Mouse (Mus musculus) forebrain, embryonic 14.5 days (tissue): ENCODE measurements around the gene Atp13a4. TPM values are rescaled to one million over a fixed set of nuclear protein-coding genes. Genes with fewer than 3 reads are reported as not detected.

ENCODE experiments used
- ATAC-seq: fragments of 200-750 bp; cut with Nextera tagmentation; 2 replicates; pipeline ENCODE4 v1.8.0; 2017; ENCODE audit warnings: mild to moderate bottlenecking, moderate library complexity
- DNase-seq: peaks from one replicate; pipeline ENCODE4 v3.0.0-alpha.2; 2015; ENCODE audit warnings: low spot score
- H3K27ac ChIP-seq: fragments of 300-500 bp; sonication (generic); 2 replicates; pipeline ENCODE4 v1.5.1; 2014; ENCODE audit warnings: low read depth, mild to moderate bottlenecking, control low read depth, low read length, moderate library complexity
- H3K27me3 ChIP-seq: fragments of 300-500 bp; sonication (generic); replicated peaks from 2 replicates; pipeline ENCODE4 v1.6.1; 2014; ENCODE audit warnings: low read length, control low read depth, mixed read lengths; ENCODE audit not compliant: control insufficient read depth, insufficient read depth
- H3K36me3 ChIP-seq: fragments of 300-500 bp; sonication (generic); 2 replicates; pipeline ENCODE4 v1.6.1; 2014; ENCODE audit warnings: low read length, control low read depth; ENCODE audit not compliant: control insufficient read depth, insufficient read depth
- H3K4me1 ChIP-seq: fragments of 300-500 bp; sonication (generic); 2 replicates; pipeline ENCODE4 v1.6.1; 2014; ENCODE audit warnings: antibody characterized with exemption, low read length, control low read depth; ENCODE audit not compliant: control insufficient read depth, insufficient read depth
- H3K4me2 ChIP-seq: fragments of 300-500 bp; sonication (generic); 2 replicates; pipeline ENCODE4 v1.6.1; 2014; ENCODE audit warnings: mild to moderate bottlenecking, control low read depth, low read length
- H3K4me3 ChIP-seq: fragments of 300-500 bp; sonication (generic); 2 replicates; pipeline ENCODE4 v1.5.1; 2014; ENCODE audit warnings: low read depth, low read length, control low read depth
- H3K9ac ChIP-seq: fragments of 300-500 bp; sonication (generic); 2 replicates; pipeline ENCODE4 v1.6.1; 2014; ENCODE audit warnings: mild to moderate bottlenecking, low read length, control low read depth, moderate library complexity
- H3K9me3 ChIP-seq: fragments of 300-500 bp; sonication (generic); replicated peaks from 2 replicates; pipeline ENCODE4 v1.6.1; 2016; ENCODE audit warnings: low read length, control low read depth, mixed read lengths; ENCODE audit not compliant: control insufficient read depth
- WGBS: fragments of 180-500 bp; shearing (Covaris S2); extraction: QIAGEN DNeasy Blood & Tissue Kit; methylation state at CpG from one replicate; pipeline ENCODE4 v1.1.7; 2014; 5-methylcytosine and 5-hydroxymethylcytosine counted together
- polyA plus RNA-seq: library from polyadenylated mRNA; unstranded; fragments of >200 nt; fragmentation: Nextera tagmentation; extraction: Ambion mirVana; gene quantifications from 2 replicates; pipeline ENCODE4 v1.2.1, GENCODE M21; 2014

Gene Atp13a4
- polyA plus RNA-seq = 0.43 and 0.63 TPM in 2 replicates

DNA sequence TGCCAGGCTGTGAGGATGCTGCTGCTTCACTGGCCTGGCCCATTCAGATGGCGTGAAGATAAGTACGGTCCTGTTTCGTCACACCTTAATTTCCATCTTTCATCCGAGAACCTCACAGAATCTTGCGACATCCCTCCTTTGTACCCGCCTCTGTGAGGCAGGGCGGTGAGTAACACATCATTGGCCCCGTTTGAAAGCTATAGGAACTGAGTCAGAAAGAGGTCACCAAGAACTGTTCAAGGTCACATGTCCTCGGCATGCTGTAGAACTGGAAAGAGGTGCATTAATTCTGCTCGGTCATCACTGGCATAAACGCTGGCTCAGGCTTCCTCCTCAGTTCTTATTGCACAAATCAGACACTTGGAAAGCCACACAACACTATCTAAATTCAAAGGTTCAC lies at the start of gene Atp13a4:
Gene Atp13a4 (minus strand): TSS at position 36 of the 400 bp plus-strand sequence.
- Histone ChIP-seq H3K4me3 (no peak within 1 kb of the TSS), H3K4me1 (no peaks in the 10 kb centered on the region), H3K9me3 (no peaks in the 10 kb centered on the region), H3K4me2 (no peak within 1 kb of the TSS), H3K27me3 (no peaks in the 10 kb centered on the region), H3K36me3 (no peaks in the 10 kb centered on the region), H3K9ac (no peak within 1 kb of the TSS), H3K27ac (no peak within 1 kb of the TSS)
- ATAC-seq (no peak), DNase-seq (no peak)
- WGBS = 79% methylated on average over 11 of the region's 11 CpGs

DNA sequence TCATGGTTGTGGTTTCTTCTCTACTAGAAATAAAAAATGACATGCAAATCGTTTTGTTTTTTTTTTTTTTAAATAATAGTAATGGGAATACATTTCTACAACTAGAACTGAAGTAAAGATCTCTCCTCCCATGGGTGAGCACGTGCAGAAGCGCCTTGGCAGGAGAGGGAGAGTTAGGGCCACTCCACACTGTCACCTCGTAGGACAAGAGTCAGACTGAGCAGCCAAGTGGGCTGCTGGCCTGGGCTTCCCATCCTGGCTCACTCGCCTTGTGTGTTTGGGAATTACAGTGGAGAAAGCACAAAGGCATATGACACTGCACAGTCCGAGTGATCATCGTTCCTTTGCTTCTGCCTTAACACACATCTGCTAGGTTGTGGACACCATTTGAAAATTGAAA lies 47.5 kb upstream of the Atp13a4 start:
- H3K4me1 ChIP-seq = no peaks in the 10 kb centered on the region
- no peak overlapping the region for H3K9ac ChIP-seq
- no peak overlapping the region for H3K4me2 ChIP-seq
- peaks cover 63% of the 10 kb centered on the region for H3K36me3 ChIP-seq
- no peaks in the 10 kb centered on the region for H3K27me3 ChIP-seq
- no peak overlapping the region for H3K4me3 ChIP-seq
- ATAC-seq (no peak), DNase-seq (no peak)
- no peak overlapping the region for H3K27ac ChIP-seq
- 82% methylated on average over 7 of the region's 7 CpGs for WGBS
- no peaks in the 10 kb centered on the region for H3K9me3 ChIP-seq

DNA sequence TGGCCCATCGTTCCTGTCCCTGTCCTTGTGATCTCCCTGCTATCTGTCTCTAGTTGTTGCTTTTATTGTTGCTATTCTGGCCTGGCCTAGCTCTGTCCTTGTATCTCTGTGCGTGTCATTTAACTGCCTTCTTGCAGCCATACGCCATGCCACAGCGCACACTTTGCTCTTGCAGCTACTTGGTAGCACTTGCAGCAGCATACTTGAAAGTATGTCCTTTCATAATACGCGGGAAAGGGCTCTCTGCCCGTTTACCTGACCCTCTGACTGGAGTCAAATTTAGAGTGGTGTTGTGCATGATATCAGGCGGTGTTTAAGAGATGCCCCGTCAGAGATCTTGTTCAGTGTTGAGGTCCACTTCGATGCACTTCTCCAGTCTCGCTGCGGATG lies 35.1 kb upstream of the Atp13a4 start:
- H3K27me3 ChIP-seq = no peaks in the 10 kb centered on the region
- peak overlapping the region; percentile 96 for H3K9ac ChIP-seq
- no peaks in the 10 kb centered on the region for H3K9me3 ChIP-seq
- peak overlapping the region; percentile 96 for H3K4me3 ChIP-seq
- 7% methylated on average over 12 of the region's 12 CpGs for WGBS
- no peaks in the 10 kb centered on the region for H3K36me3 ChIP-seq
- no peak for DNase-seq
- H3K4me2 ChIP-seq = peak overlapping the region; percentile 79
- peaks cover 7% of the 10 kb centered on the region for H3K4me1 ChIP-seq
- no peak overlapping the region for H3K27ac ChIP-seq
- peak; percentile 27; the same call in 1 of the 2 replicates for ATAC-seq

DNA sequence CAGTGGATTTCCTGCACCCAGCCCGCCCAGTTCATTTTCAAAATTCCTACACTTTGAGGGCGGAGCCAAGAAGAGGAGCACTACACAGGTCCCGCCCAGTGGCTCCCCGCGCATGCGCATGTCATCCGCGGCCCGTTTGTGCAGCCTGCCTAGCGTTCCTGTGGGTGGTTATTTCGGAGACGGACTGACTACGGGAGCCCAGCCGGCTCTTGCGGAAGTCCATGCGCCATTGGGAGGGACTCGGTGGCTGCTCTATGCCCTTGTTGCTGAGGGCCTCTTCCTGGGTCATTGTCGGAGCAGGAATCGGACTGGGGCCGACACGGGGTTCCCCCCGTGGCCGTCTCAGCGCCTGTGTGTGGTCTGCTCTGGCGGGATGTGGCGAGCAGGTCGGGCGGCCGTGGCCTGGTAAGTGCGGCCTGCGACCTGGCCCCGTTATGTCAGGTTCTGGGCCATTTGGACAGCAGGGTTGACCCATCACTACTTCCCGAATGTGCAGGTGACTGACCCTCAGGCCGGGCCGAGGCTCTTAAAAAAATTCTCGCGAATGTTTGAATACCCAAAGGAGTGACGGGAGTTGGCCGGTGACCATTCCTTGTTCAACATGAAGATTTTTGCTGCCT lies 34.6 kb upstream of the Atp13a4 start, which contains the start of gene Opa1:
Gene Opa1 (plus strand): TSS at position 168 of the 620 bp plus-strand sequence.
- peak within 1 kb of the TSS; percentile 96 for H3K4me3 ChIP-seq
- H3K27me3 ChIP-seq = no peaks in the 10 kb centered on the region
- DNase-seq (peak; percentile 97), ATAC-seq (peak; percentile 99)
- H3K4me2 ChIP-seq = peak within 1 kb of the TSS; percentile 79
- H3K27ac ChIP-seq = no peak within 1 kb of the TSS
- H3K9ac ChIP-seq = peak within 1 kb of the TSS; percentile 96
- H3K9me3 ChIP-seq = no peaks in the 10 kb centered on the region
- H3K36me3 ChIP-seq = no peaks in the 10 kb centered on the region
- peaks cover 7% of the 10 kb centered on the region for H3K4me1 ChIP-seq
- under 1% methylated on average over 39 of the region's 39 CpGs for WGBS

DNA sequence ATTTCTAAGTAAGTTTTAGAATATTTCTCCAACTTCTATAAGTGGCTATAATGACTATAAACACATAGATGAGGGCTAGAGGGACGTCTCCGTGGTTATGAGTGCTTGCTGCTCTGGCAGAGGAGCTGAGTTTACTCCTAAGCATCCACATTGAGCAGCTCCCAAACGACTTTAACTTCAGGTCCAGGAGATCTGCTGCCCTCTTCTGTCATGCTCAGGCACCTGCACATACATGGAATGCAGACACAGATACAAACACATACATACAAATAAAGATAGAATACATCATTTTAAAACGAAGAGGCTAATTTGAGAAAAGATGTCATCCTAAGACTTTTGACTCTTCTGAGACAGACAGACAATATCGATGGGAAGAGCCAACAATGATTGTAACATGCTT lies 31.0 kb upstream of the Atp13a4 start:
- no peak for ATAC-seq
- Histone ChIP-seq H3K36me3 (no peaks in the 10 kb centered on the region), H3K4me1 (peaks cover 7% of the 10 kb centered on the region), H3K27me3 (no peaks in the 10 kb centered on the region), H3K4me3 (no peak overlapping the region), H3K27ac (no peak overlapping the region), H3K9me3 (no peaks in the 10 kb centered on the region), H3K4me2 (no peak overlapping the region), H3K9ac (no peak overlapping the region)
- whole genome bisulfite sequencing = 12% methylated on average over 5 of the region's 5 CpGs
- DNase-seq = peak; percentile 73

DNA sequence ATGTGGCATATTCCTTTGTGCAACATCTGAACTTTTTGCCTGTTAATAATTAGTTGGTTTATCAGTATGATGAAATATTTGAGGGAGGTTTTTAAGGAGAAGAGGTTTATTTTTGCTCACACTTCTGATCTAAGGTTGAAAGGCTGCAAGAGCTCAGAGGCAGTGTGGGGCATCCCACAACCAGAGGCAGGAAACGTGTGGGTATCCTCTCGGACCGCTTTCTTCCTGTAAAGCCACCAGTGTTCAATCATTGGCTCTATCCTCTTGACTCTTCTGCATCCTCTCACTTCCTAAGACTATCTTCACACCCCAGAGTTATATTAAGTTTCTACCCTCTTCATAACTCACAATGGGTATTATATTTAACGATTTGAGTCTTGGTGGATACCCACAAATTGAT lies 29.3 kb upstream of the Atp13a4 start:
- DNase-seq = no peak
- Histone ChIP-seq H3K36me3 (no peaks in the 10 kb centered on the region), H3K9me3 (no peaks in the 10 kb centered on the region), H3K4me1 (no peaks in the 10 kb centered on the region), H3K4me3 (no peak overlapping the region), H3K9ac (no peak overlapping the region), H3K27me3 (no peaks in the 10 kb centered on the region), H3K27ac (no peak overlapping the region), H3K4me2 (no peak overlapping the region)
- no peak for ATAC-seq
- WGBS = 81% methylated on average over 4 of the region's 4 CpGs

DNA sequence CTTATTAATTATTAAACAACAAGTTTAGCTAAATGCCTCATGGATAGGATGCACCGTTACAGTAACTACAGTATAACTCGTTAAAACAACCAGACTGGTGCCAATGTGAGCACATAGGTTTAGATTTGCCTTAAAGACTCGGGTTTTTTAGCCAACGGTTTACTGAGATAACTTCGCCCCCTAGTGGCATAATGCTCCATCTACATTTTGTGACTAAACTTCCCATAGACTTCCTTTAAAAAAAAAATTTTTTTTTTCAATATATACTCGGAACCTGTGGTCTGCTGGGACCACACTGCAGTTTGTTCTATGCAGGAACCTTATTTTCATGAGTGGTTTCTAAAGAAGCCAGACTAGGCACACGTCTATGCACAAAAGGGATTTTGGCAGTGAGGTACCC lies 16.2 kb upstream of the Atp13a4 start:
- H3K4me3 ChIP-seq = no peak overlapping the region
- no peak overlapping the region for H3K9ac ChIP-seq
- H3K36me3 ChIP-seq = no peaks in the 10 kb centered on the region
- H3K9me3 ChIP-seq = no peaks in the 10 kb centered on the region
- ATAC-seq (peak; percentile 57), DNase-seq (peak; percentile 93)
- H3K27me3 ChIP-seq = no peaks in the 10 kb centered on the region
- H3K4me1 ChIP-seq = no peaks in the 10 kb centered on the region
- no peak overlapping the region for H3K27ac ChIP-seq
- no peak overlapping the region for H3K4me2 ChIP-seq
- WGBS = 4% methylated on average over 7 of the region's 7 CpGs

DNA sequence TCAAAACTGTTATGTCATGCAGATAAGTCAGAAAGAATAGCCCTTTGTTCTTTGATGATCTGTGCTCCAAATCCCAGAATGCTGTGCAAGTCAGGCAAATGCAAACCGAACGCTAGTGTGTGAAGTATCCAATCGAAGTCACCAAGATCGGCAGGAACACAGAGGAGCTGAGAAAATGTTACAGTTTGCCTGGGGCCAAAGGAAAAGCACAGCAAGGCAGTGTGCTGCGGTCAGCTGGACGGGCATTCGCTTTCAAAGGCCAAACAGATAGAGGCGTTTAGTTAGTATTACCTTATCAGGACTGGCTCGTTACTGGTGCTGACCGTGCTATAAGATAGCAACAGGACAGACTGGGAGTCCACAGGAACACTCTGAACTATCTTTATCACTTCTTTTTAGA lies 15.8 kb upstream of the Atp13a4 start:
- no peak overlapping the region for H3K4me3 ChIP-seq
- no peaks in the 10 kb centered on the region for H3K9me3 ChIP-seq
- DNase-seq = no peak
- no peak overlapping the region for H3K4me2 ChIP-seq
- H3K27me3 ChIP-seq = no peaks in the 10 kb centered on the region
- WGBS = 48% methylated on average over 10 of the region's 10 CpGs
- ATAC-seq = peak; percentile 26; the same call in 1 of the 2 replicates
- H3K4me1 ChIP-seq = no peaks in the 10 kb centered on the region
- H3K27ac ChIP-seq = no peak overlapping the region
- no peaks in the 10 kb centered on the region for H3K36me3 ChIP-seq
- H3K9ac ChIP-seq = no peak overlapping the region

DNA sequence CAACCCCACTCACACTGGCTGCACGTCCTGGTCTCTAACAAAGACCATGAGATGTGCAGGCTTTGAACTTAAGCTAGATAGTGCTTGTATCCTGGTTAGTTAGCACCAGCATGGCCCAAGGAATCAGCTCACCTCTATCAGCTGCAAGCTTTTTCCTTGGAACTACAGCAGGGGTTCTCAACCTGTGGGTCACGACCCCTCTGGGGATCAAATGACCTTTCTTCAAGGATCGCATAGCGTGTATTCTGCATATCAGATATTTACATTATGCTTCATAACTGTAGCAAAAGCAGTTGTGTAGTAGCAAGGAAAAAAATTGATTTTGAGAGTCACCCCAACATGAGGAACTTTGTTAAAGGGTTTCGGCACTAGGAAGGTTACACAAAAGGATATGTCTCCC lies 15.0 kb upstream of the Atp13a4 start:
- H3K4me3 ChIP-seq = no peak overlapping the region
- H3K36me3 ChIP-seq = no peaks in the 10 kb centered on the region
- H3K27me3 ChIP-seq = no peaks in the 10 kb centered on the region
- H3K27ac ChIP-seq = no peak overlapping the region
- H3K4me2 ChIP-seq = no peak overlapping the region
- H3K9ac ChIP-seq = no peak overlapping the region
- 84% methylated on average over 5 of the region's 5 CpGs for WGBS
- DNase-seq (no peak), ATAC-seq (no peak)
- no peaks in the 10 kb centered on the region for H3K4me1 ChIP-seq
- no peaks in the 10 kb centered on the region for H3K9me3 ChIP-seq
